Mouse (Mus musculus): ENCODE data around the gene Lce3b. TPM values are rescaled to one million over a fixed set of nuclear protein-coding genes. Genes with fewer than 3 reads are reported as not detected.
A peak's percentile ranks its signal among the peaks of the same experiment; 100 is the strongest.

The Lce3b gene
- total and polyA plus RNA-seq, 2 experiments from 2014 or later = not detected

- TF ChIP-seq CTCF (IDR thresholded peaks at IDR 0.05) = peak; percentile 76
- ATAC-seq (ENCODE audit: low FRiP score) = no peak
Measured at GRCm38 (mm10) chr3:92907571-92907970, 25.2 kb upstream of the Lce3b start.

GRCm38 (mm10) chr3:92920364-92920763 is 12.4 kb upstream of the Lce3b start:
- Histone ChIP-seq H3K27me3 (ENCODE audit: insufficient read depth, low read length) (no peaks in the 10 kb centered on the region), H3K36me3 (ENCODE audit: insufficient read depth, low read length) (no peaks in the 10 kb centered on the region), H3K9me3 (ENCODE audit: low read length) (no peaks in the 10 kb centered on the region), H3K9ac (replicated peaks; ENCODE audit: low read length, poor library complexity, severe bottlenecking) (no peak overlapping the region), H3K4me1 (ENCODE audit: insufficient read depth, low read length) (no peaks in the 10 kb centered on the region), H3K4me2 (ENCODE audit: low read depth, low read length, poor library complexity, severe bottlenecking) (no peak overlapping the region), H3K4me3 (ENCODE audit: low read depth, low read length) (no peak overlapping the region), H3K27ac (ENCODE audit: low read depth, low read length) (no peak overlapping the region)
- DNase-seq (ENCODE audit: low spot score) = peak; percentile 24
- WGBS = 67% methylated on average over 4 of the region's 4 CpGs
- no peak for ATAC-seq (ENCODE audit: low FRiP score)
- peak; percentile 47 for TF ChIP-seq CTCF (IDR thresholded peaks at IDR 0.05)

More at GRCm38 (mm10) chr3:92907571-92907970, 25.2 kb upstream of the Lce3b start:
- H3K4me1 ChIP-seq (ENCODE audit: insufficient read depth, low read length) = no peaks in the 10 kb centered on the region
- H3K36me3 ChIP-seq (ENCODE audit: insufficient read depth, low read length) = no peaks in the 10 kb centered on the region
- WGBS = 25% methylated on average over 3 of the region's 4 CpGs
- no peaks in the 10 kb centered on the region for H3K9me3 ChIP-seq (ENCODE audit: low read length)
- DNase-seq (ENCODE audit: low spot score) = peak; percentile 56
- H3K4me2 ChIP-seq (ENCODE audit: low read depth, low read length, poor library complexity, severe bottlenecking) = no peak overlapping the region
- H3K27me3 ChIP-seq (ENCODE audit: insufficient read depth, low read length) = no peaks in the 10 kb centered on the region
- no peak overlapping the region for H3K9ac ChIP-seq (replicated peaks; ENCODE audit: low read length, poor library complexity, severe bottlenecking)
- no peak overlapping the region for H3K4me3 ChIP-seq (ENCODE audit: low read depth, low read length)
- no peak overlapping the region for H3K27ac ChIP-seq (ENCODE audit: low read depth, low read length)

GRCm38 (mm10) chr3:92926130-92926529 is 6.6 kb upstream of the Lce3b start, which contains the start of gene Lce3a:
Lce3a (minus strand) TSS chr3:92926230.
- 75% methylated on average over 2 of the region's 2 CpGs for WGBS
- H3K4me1 ChIP-seq (ENCODE audit: insufficient read depth, low read length) = no peaks in the 10 kb centered on the region
- H3K4me3 ChIP-seq (ENCODE audit: low read depth, low read length) = no peak within 1 kb of the TSS
- no peak for TF ChIP-seq CTCF (IDR thresholded peaks at IDR 0.05)
- no peak for ATAC-seq (ENCODE audit: low FRiP score)
- DNase-seq (ENCODE audit: low spot score) = no peak
- H3K4me2 ChIP-seq (ENCODE audit: low read depth, low read length, poor library complexity, severe bottlenecking) = no peak within 1 kb of the TSS
- no peak within 1 kb of the TSS for H3K27ac ChIP-seq (ENCODE audit: low read depth, low read length)
- H3K9me3 ChIP-seq (ENCODE audit: low read length) = no peaks in the 10 kb centered on the region
- H3K36me3 ChIP-seq (ENCODE audit: insufficient read depth, low read length) = no peaks in the 10 kb centered on the region
- no peaks in the 10 kb centered on the region for H3K27me3 ChIP-seq (ENCODE audit: insufficient read depth, low read length)
- H3K9ac ChIP-seq (replicated peaks; ENCODE audit: low read length, poor library complexity, severe bottlenecking) = no peak within 1 kb of the TSS

- ATAC-seq (ENCODE audit: low FRiP score) = no peak
- H3K4me3 ChIP-seq (ENCODE audit: low read depth, low read length) = no peak within 1 kb of the TSS
- no peaks in the 10 kb centered on the region for H3K9me3 ChIP-seq (ENCODE audit: low read length)
- no peak within 1 kb of the TSS for H3K27ac ChIP-seq (ENCODE audit: low read depth, low read length)
- no peak within 1 kb of the TSS for H3K9ac ChIP-seq (replicated peaks; ENCODE audit: low read length, poor library complexity, severe bottlenecking)
- no peaks in the 10 kb centered on the region for H3K36me3 ChIP-seq (ENCODE audit: insufficient read depth, low read length)
- no peak for TF ChIP-seq CTCF (IDR thresholded peaks at IDR 0.05)
- WGBS = 81% methylated on average over 1 of the region's 1 CpGs
- no peak within 1 kb of the TSS for H3K4me2 ChIP-seq (ENCODE audit: low read depth, low read length, poor library complexity, severe bottlenecking)
- DNase-seq (ENCODE audit: low spot score) = no peak
- no peaks in the 10 kb centered on the region for H3K4me1 ChIP-seq (ENCODE audit: insufficient read depth, low read length)
- no peaks in the 10 kb centered on the region for H3K27me3 ChIP-seq (ENCODE audit: insufficient read depth, low read length)
Measured at GRCm38 (mm10) chr3:92944186-92944585, 11.4 kb downstream of the Lce3b start, which contains the start of gene Lce3c. Lce3c (plus strand) TSS chr3:92944486.

- no peak for TF ChIP-seq CTCF (IDR thresholded peaks at IDR 0.05)
- 92% methylated on average over 1 of the region's 1 CpGs for WGBS
- H3K4me3 ChIP-seq (ENCODE audit: low read depth, low read length) = no peak within 1 kb of the TSS
Measured at GRCm38 (mm10) chr3:92957090-92957489, 24.3 kb downstream of the Lce3b start, which contains the start of gene Lce3d. Lce3d (plus strand) TSS chr3:92957390.

GRCm38 (mm10) chr3:92966761-92967160 is 34.0 kb downstream of the Lce3b start, which contains the start of gene Lce3e:
Lce3e (plus strand) TSS chr3:92967061.
- ATAC-seq (ENCODE audit: low FRiP score) (no peak), DNase-seq (ENCODE audit: low spot score) (no peak)
- WGBS = 93% methylated on average over 2 of the region's 2 CpGs
- Histone ChIP-seq H3K36me3 (ENCODE audit: insufficient read depth, low read length) (no peaks in the 10 kb centered on the region), H3K27ac (ENCODE audit: low read depth, low read length) (no peak within 1 kb of the TSS), H3K4me1 (ENCODE audit: insufficient read depth, low read length) (no peaks in the 10 kb centered on the region), H3K27me3 (ENCODE audit: insufficient read depth, low read length) (no peaks in the 10 kb centered on the region), H3K4me3 (ENCODE audit: low read depth, low read length) (no peak within 1 kb of the TSS), H3K9me3 (ENCODE audit: low read length) (no peaks in the 10 kb centered on the region), H3K9ac (replicated peaks; ENCODE audit: low read length, poor library complexity, severe bottlenecking) (no peak within 1 kb of the TSS), H3K4me2 (ENCODE audit: low read depth, low read length, poor library complexity, severe bottlenecking) (no peak within 1 kb of the TSS)
- no peak for TF ChIP-seq CTCF (IDR thresholded peaks at IDR 0.05)

More at GRCm38 (mm10) chr3:92957090-92957489, 24.3 kb downstream of the Lce3b start, which contains the start of gene Lce3d:
- Histone ChIP-seq H3K4me2 (ENCODE audit: low read depth, low read length, poor library complexity, severe bottlenecking) (no peak within 1 kb of the TSS), H3K9ac (replicated peaks; ENCODE audit: low read length, poor library complexity, severe bottlenecking) (no peak within 1 kb of the TSS), H3K9me3 (ENCODE audit: low read length) (no peaks in the 10 kb centered on the region), H3K36me3 (ENCODE audit: insufficient read depth, low read length) (no peaks in the 10 kb centered on the region), H3K4me1 (ENCODE audit: insufficient read depth, low read length) (no peaks in the 10 kb centered on the region), H3K27ac (ENCODE audit: low read depth, low read length) (no peak within 1 kb of the TSS), H3K27me3 (ENCODE audit: insufficient read depth, low read length) (no peaks in the 10 kb centered on the region)
- no peak for DNase-seq (ENCODE audit: low spot score)
- ATAC-seq (ENCODE audit: low FRiP score) = no peak
